Mouse (Mus musculus) stomach, embryonic 15.5 days (tissue): Measurements from ENCODE around the gene Mpst. TPM values are rescaled to one million over a fixed set of nuclear protein-coding genes. Genes with fewer than 3 reads are reported as not detected.

ENCODE experiments used
- ATAC-seq: fragments of 200-750 bp; cut with Nextera tagmentation; 2 replicates; pipeline ENCODE4 v1.8.0; 2017; ENCODE audit warnings: low read depth, moderate number of reproducible peaks, moderate TSS enrichment; ENCODE audit not compliant: insufficient read depth, low FRiP score
- H3K27ac ChIP-seq: fragments of 300-500 bp; sonication (generic); 2 replicates; pipeline ENCODE4 v1.5.1; 2015; ENCODE audit warnings: mild to moderate bottlenecking, inconsistent platforms
- H3K27me3 ChIP-seq: fragments of 300-500 bp; sonication (generic); replicated peaks from 2 replicates; pipeline ENCODE4 v1.6.1; 2015; ENCODE audit warnings: inconsistent platforms
- H3K36me3 ChIP-seq: fragments of 300-500 bp; sonication (generic); 2 replicates; pipeline ENCODE4 v1.6.1; 2015; ENCODE audit warnings: inconsistent platforms
- H3K4me1 ChIP-seq: fragments of 300-500 bp; sonication (generic); 2 replicates; pipeline ENCODE4 v1.6.1; 2015; ENCODE audit warnings: inconsistent platforms
- H3K4me2 ChIP-seq: fragments of 300-500 bp; sonication (generic); 2 replicates; pipeline ENCODE4 v1.6.1; 2015; ENCODE audit warnings: mild to moderate bottlenecking, inconsistent platforms
- H3K4me3 ChIP-seq: fragments of 300-500 bp; sonication (generic); replicated peaks from 2 replicates; pipeline ENCODE4 v1.5.1; 2015; ENCODE audit warnings: inconsistent platforms
- H3K9ac ChIP-seq: fragments of 300-500 bp; sonication (generic); 2 replicates; pipeline ENCODE4 v1.6.1; 2015; ENCODE audit warnings: inconsistent platforms
- H3K9me3 ChIP-seq: fragments of 300-500 bp; sonication (generic); 2 replicates; pipeline ENCODE4 v1.6.1; 2016; ENCODE audit warnings: inconsistent platforms
- WGBS: fragments of 180-500 bp; shearing (Covaris S2); methylation state at CpG from one replicate; pipeline ENCODE4 v1.1.7; 2015; 5-methylcytosine and 5-hydroxymethylcytosine counted together
- polyA plus RNA-seq: library from polyadenylated mRNA; unstranded; fragments of >200 nt; fragmentation: Nextera tagmentation; extraction: Ambion mirVana; gene quantifications from 2 replicates; pipeline ENCODE4 v1.2.1, GENCODE M21; 2015

Gene Mpst
- polyA plus RNA-seq, 1 experiment from 2014 or later: 4.2 TPM

GRCm38 (mm10) chr15:78382115-78382514, 24.1 kb upstream of the Mpst start:
- Histone ChIP-seq H3K27me3 (no peaks in the 10 kb centered on the region; the same call in 1 of the 2 replicates), H3K27ac (0 out of 2 replicates have a peak overlapping the region, but pooled peaks have one; percentile 6), H3K9me3 (no peaks in the 10 kb centered on the region), H3K36me3 (no peaks in the 10 kb centered on the region), H3K9ac (no peak overlapping the region), H3K4me1 (no peaks in the 10 kb centered on the region), H3K4me2 (no peak overlapping the region), H3K4me3 (no peak overlapping the region)
- no peak for ATAC-seq
- 85% methylated on average over 4 of the region's 4 CpGs for WGBS

GRCm38 (mm10) chr15:78383450-78384219, 22.6 kb upstream of the Mpst start:
- Histone ChIP-seq H3K36me3 (no peaks in the 10 kb centered on the region), H3K27ac (peak overlapping the region; percentile 3; the same call in 1 of the 2 replicates), H3K9ac (no peak overlapping the region), H3K4me3 (no peak overlapping the region), H3K9me3 (no peaks in the 10 kb centered on the region), H3K4me2 (no peak overlapping the region), H3K27me3 (no peaks in the 10 kb centered on the region; the same call in 1 of the 2 replicates), H3K4me1 (no peaks in the 10 kb centered on the region)
- 81% methylated on average over 11 of the region's 11 CpGs for WGBS
- ATAC-seq: no peak

- 72% methylated on average over 7 of the region's 7 CpGs for WGBS
- no peaks in the 10 kb centered on the region for H3K9me3 ChIP-seq
- H3K27me3 ChIP-seq: no peaks in the 10 kb centered on the region; the same call in 1 of the 2 replicates
- H3K9ac ChIP-seq: no peak overlapping the region
- peak overlapping the region; percentile 3; the same call in 1 of the 2 replicates for H3K27ac ChIP-seq
- no peaks in the 10 kb centered on the region for H3K36me3 ChIP-seq
- no peak for ATAC-seq
- H3K4me1 ChIP-seq: no peaks in the 10 kb centered on the region
- no peak overlapping the region for H3K4me3 ChIP-seq
- H3K4me2 ChIP-seq: no peak overlapping the region
Observed at GRCm38 (mm10) chr15:78384220-78385116, 21.7 kb upstream of the Mpst start.

GRCm38 (mm10) chr15:78385564-78385963, 20.7 kb upstream of the Mpst start:
- Histone ChIP-seq H3K9ac (no peak overlapping the region), H3K9me3 (no peaks in the 10 kb centered on the region), H3K4me3 (no peak overlapping the region), H3K27ac (no peak overlapping the region), H3K4me1 (no peaks in the 10 kb centered on the region), H3K36me3 (no peaks in the 10 kb centered on the region), H3K27me3 (no peaks in the 10 kb centered on the region; the same call in 1 of the 2 replicates), H3K4me2 (no peak overlapping the region)
- ATAC-seq: no peak
- 92% methylated on average over 1 of the region's 1 CpGs for WGBS

- Histone ChIP-seq H3K27me3 (no peaks in the 10 kb centered on the region), H3K4me1 (no peaks in the 10 kb centered on the region), H3K9me3 (no peaks in the 10 kb centered on the region), H3K4me2 (no peak overlapping the region), H3K36me3 (no peaks in the 10 kb centered on the region), H3K9ac (no peak overlapping the region), H3K4me3 (no peak overlapping the region), H3K27ac (no peak overlapping the region)
- 74% methylated on average over 3 of the region's 3 CpGs for WGBS
- no peak for ATAC-seq
Observed at GRCm38 (mm10) chr15:78390855-78391254, 15.4 kb upstream of the Mpst start.

- ATAC-seq: no peak
- Histone ChIP-seq H3K27me3 (no peaks in the 10 kb centered on the region), H3K4me3 (no peak within 1 kb of the TSS), H3K27ac (no peak within 1 kb of the TSS), H3K9ac (no peak within 1 kb of the TSS), H3K9me3 (no peaks in the 10 kb centered on the region), H3K4me1 (no peaks in the 10 kb centered on the region), H3K4me2 (no peak within 1 kb of the TSS), H3K36me3 (no peaks in the 10 kb centered on the region)
- WGBS: 80% methylated on average over 8 of the region's 8 CpGs
Observed at GRCm38 (mm10) chr15:78395478-78395962, 10.7 kb upstream of the Mpst start, which contains the start of gene Tex33. TSS of gene Tex33 (minus strand) at chr15:78395912.

GRCm38 (mm10) chr15:78401345-78401744, 4.9 kb upstream of the Mpst start:
- no peak overlapping the region for H3K9ac ChIP-seq

GRCm38 (mm10) chr15:78401921-78402320, 4.3 kb upstream of the Mpst start:
- Histone ChIP-seq H3K4me2 (0 out of 2 replicates have a peak overlapping the region, but pooled peaks have one; percentile 90), H3K9me3 (no peaks in the 10 kb centered on the region), H3K4me1 (peaks cover 42% of the 10 kb centered on the region), H3K9ac (no peak overlapping the region), H3K36me3 (no peaks in the 10 kb centered on the region), H3K27me3 (no peaks in the 10 kb centered on the region), H3K4me3 (no peak overlapping the region), H3K27ac (peak overlapping the region; percentile 74)
- WGBS: 52% methylated on average over 4 of the region's 4 CpGs
- no peak for ATAC-seq

More at GRCm38 (mm10) chr15:78401345-78401744, 4.9 kb upstream of the Mpst start:
- Histone ChIP-seq H3K4me3 (no peak overlapping the region), H3K4me1 (peaks cover 41% of the 10 kb centered on the region), H3K27ac (peak overlapping the region; percentile 74; the same call in 1 of the 2 replicates), H3K36me3 (no peaks in the 10 kb centered on the region), H3K27me3 (no peaks in the 10 kb centered on the region), H3K9me3 (no peaks in the 10 kb centered on the region), H3K4me2 (0 out of 2 replicates have a peak overlapping the region, but pooled peaks have one; percentile 90)
- 71% methylated on average over 6 of the region's 6 CpGs for WGBS
- ATAC-seq: no peak

- WGBS: 61% methylated on average over 7 of the region's 7 CpGs
- no peaks in the 10 kb centered on the region for H3K36me3 ChIP-seq
- no peaks in the 10 kb centered on the region for H3K27me3 ChIP-seq
- H3K27ac ChIP-seq: peak overlapping the region; percentile 74
- peak overlapping the region; percentile 90 for H3K4me2 ChIP-seq
- no peak overlapping the region for H3K9ac ChIP-seq
- H3K4me3 ChIP-seq: no peak overlapping the region
- peaks cover 47% of the 10 kb centered on the region for H3K4me1 ChIP-seq
- H3K9me3 ChIP-seq: no peaks in the 10 kb centered on the region
- no peak for ATAC-seq
Observed at GRCm38 (mm10) chr15:78402423-78402822, 3.8 kb upstream of the Mpst start.

GRCm38 (mm10) chr15:78403301-78403741, 2.9 kb upstream of the Mpst start:
- 48% methylated on average over 3 of the region's 3 CpGs for WGBS
- H3K27ac ChIP-seq: peak overlapping the region; percentile 74

GRCm38 (mm10) chr15:78403896-78404295, 2.3 kb upstream of the Mpst start:
- H3K4me3 ChIP-seq: peak overlapping the region; percentile 13; the same call in 1 of the 2 replicates

More at GRCm38 (mm10) chr15:78403301-78403741, 2.9 kb upstream of the Mpst start:
- Histone ChIP-seq H3K9ac (no peak overlapping the region), H3K27me3 (no peaks in the 10 kb centered on the region), H3K4me1 (peaks cover 49% of the 10 kb centered on the region), H3K36me3 (no peaks in the 10 kb centered on the region), H3K4me3 (peak overlapping the region; percentile 13; the same call in 1 of the 2 replicates), H3K9me3 (no peaks in the 10 kb centered on the region), H3K4me2 (peak overlapping the region; percentile 90)
- no peak for ATAC-seq

More at GRCm38 (mm10) chr15:78403896-78404295, 2.3 kb upstream of the Mpst start:
- 33% methylated on average over 1 of the region's 1 CpGs for WGBS
- Histone ChIP-seq H3K27ac (peak overlapping the region; percentile 74), H3K36me3 (no peaks in the 10 kb centered on the region), H3K9ac (no peak overlapping the region), H3K9me3 (no peaks in the 10 kb centered on the region), H3K4me2 (peak overlapping the region; percentile 90), H3K4me1 (peaks cover 49% of the 10 kb centered on the region), H3K27me3 (no peaks in the 10 kb centered on the region)
- no peak for ATAC-seq
